ENCODE assay signal across 17 mouse cellular contexts in the genomic region with DNA sequence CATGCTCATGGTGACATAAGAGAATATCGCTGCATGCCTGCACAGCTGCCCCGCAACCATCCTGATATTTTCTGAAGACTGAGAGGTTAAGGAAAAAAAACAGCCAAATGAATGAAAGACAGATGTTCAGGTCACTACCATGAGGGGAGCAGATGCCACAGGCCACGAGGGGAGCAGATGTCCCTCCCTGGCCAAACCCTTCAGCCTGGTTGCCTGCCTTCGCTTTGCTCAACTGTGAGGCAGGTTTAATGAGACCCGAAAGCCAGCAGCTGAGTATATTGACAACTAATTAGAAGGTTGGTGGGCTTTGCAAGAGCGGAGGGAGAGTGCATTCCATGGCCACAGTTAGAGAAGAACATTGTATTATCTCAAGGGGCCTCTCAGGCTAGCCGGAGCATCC.
DNase-seq lines count a peak whose midpoint lies in the region; ATAC-seq lines count a peak whose summit lies in the region.
"Had no signal": no experiment of that assay in that cellular context is flagged by ENCODE, and none has a peak within 500 bp of the region (broad histone marks: within the 10 kb centered on the region; RNA-seq: fewer than 3 reads in every experiment).

No protein-coding gene starts in this region.

- H3K4me3 ChIP-seq in hindbrain, embryonic 10.5 days, result no peak overlapping the region
- H3K4me3 ChIP-seq in hindbrain, embryonic 16.5 days (ENCODE audit: low read length), result no peak overlapping the region
- no peak overlapping the region for H3K4me3 ChIP-seq in embryonic facial prominence, embryonic 14.5 days (ENCODE audit: low read depth, low read length)
- no peak overlapping the region for H3K4me3 ChIP-seq in limb, embryonic 12.5 days (replicated peaks)
- H3K4me3 ChIP-seq: erythroblast, embryonic 14.5 days; liver, embryonic 12.5 days had no signal

- peaks cover 33% of the 10 kb centered on the region for H3K4me1 ChIP-seq in hindbrain, embryonic 10.5 days (replicated peaks)
- peaks cover 7% of the 10 kb centered on the region for H3K4me1 ChIP-seq in hindbrain, embryonic 16.5 days (ENCODE audit: control insufficient read depth, insufficient read depth, low read depth, low read length)
- peaks cover 6% of the 10 kb centered on the region for H3K4me1 ChIP-seq in embryonic facial prominence, embryonic 14.5 days (ENCODE audit: control insufficient read depth, insufficient read depth, low read length)
- peaks cover 26% of the 10 kb centered on the region for H3K4me1 ChIP-seq in limb, embryonic 12.5 days (replicated peaks)

- H3K4me2 ChIP-seq in hindbrain, embryonic 16.5 days (ENCODE audit: low read length), result no peak overlapping the region
- H3K4me2 ChIP-seq in embryonic facial prominence, embryonic 14.5 days (ENCODE audit: low read depth, low read length), result no peak overlapping the region
- no peak overlapping the region for H3K4me2 ChIP-seq in limb, embryonic 12.5 days
- H3K4me2 ChIP-seq: liver, embryonic 12.5 days; lung, embryonic 14.5 days had no signal

- DNase-seq in hindbrain, embryonic 10.5 days (ENCODE audit: low spot score), result peak; percentile 64
- DNase-seq in embryo, embryonic 10 days (ENCODE audit: low spot score), result peak; percentile 80
- peak; percentile 10 for DNase-seq in embryonic facial prominence, embryonic 14.5 days (ENCODE audit: low spot score)
- no peak for DNase-seq in Muller cell, postnatal 12 days (ENCODE audit: inconsistent ontology term)
- no peak for DNase-seq in heart, postnatal 4 days
- no peak for DNase-seq in urinary bladder, postnatal 10 days (ENCODE audit: low spot score)
- DNase-seq: adrenal gland, postnatal 14 days; cerebellum, adult 2 months; gastrocnemius, postnatal 25 days; lung, embryonic 14.5 days; lung, postnatal 4 days; right cerebral cortex, adult 18-20 months had no signal

- H3K9me3 ChIP-seq in hindbrain, embryonic 10.5 days, result no peaks in the 10 kb centered on the region
- H3K9me3 ChIP-seq in hindbrain, embryonic 16.5 days (ENCODE audit: control insufficient read depth, low read length), result no peaks in the 10 kb centered on the region
- H3K9me3 ChIP-seq in embryonic facial prominence, embryonic 14.5 days (ENCODE audit: control insufficient read depth, low read length), result 0 out of 2 replicates have a peak, but pooled peaks cover 5% of the 10 kb centered on the region
- H3K9me3 ChIP-seq in limb, embryonic 12.5 days, result 0 out of 2 replicates have a peak, but pooled peaks cover 4% of the 10 kb centered on the region
- H3K9me3 ChIP-seq: liver, embryonic 12.5 days had no signal

- 55% methylated on average over 7 of the region's 7 CpGs for WGBS in hindbrain, embryonic 10.5 days
- WGBS in hindbrain, embryonic 16.5 days, result 60% methylated on average over 7 of the region's 7 CpGs
- 41% methylated on average over 7 of the region's 7 CpGs for WGBS in embryonic facial prominence, embryonic 14.5 days
- WGBS in limb, embryonic 12.5 days, result 24% methylated on average over 7 of the region's 7 CpGs

- no peak overlapping the region for H3K9ac ChIP-seq in hindbrain, embryonic 16.5 days (ENCODE audit: low read depth, low read length)
- H3K9ac ChIP-seq in embryonic facial prominence, embryonic 14.5 days (ENCODE audit: low read depth, low read length), result no peak overlapping the region
- no peak overlapping the region for H3K9ac ChIP-seq in limb, embryonic 12.5 days (replicated peaks)
- H3K9ac ChIP-seq: liver, embryonic 12.5 days; lung, embryonic 14.5 days had no signal

- H3K27ac ChIP-seq in hindbrain, embryonic 10.5 days, result peak overlapping the region; percentile 26; the same call in 1 of the 2 replicates
- no peak overlapping the region for H3K27ac ChIP-seq in hindbrain, embryonic 16.5 days (ENCODE audit: low read depth, low read length)
- no peak overlapping the region for H3K27ac ChIP-seq in embryonic facial prominence, embryonic 14.5 days (replicated peaks; ENCODE audit: low read depth, low read length)
- H3K27ac ChIP-seq in limb, embryonic 12.5 days, result peak overlapping the region; percentile 53; the same call in 1 of the 2 replicates
- H3K27ac ChIP-seq: liver, embryonic 12.5 days had no signal

- H3K36me3 ChIP-seq in hindbrain, embryonic 10.5 days, result no peaks in the 10 kb centered on the region
- H3K36me3 ChIP-seq in hindbrain, embryonic 16.5 days (ENCODE audit: control insufficient read depth, insufficient read depth, low read length), result no peaks in the 10 kb centered on the region
- no peaks in the 10 kb centered on the region for H3K36me3 ChIP-seq in embryonic facial prominence, embryonic 14.5 days (ENCODE audit: control insufficient read depth, insufficient read depth, low read length)
- no peaks in the 10 kb centered on the region for H3K36me3 ChIP-seq in limb, embryonic 12.5 days
- H3K36me3 ChIP-seq: liver, embryonic 12.5 days had no signal

- ATAC-seq in hindbrain, embryonic 16.5 days, result no peak
- ATAC-seq in embryonic facial prominence, embryonic 14.5 days (ENCODE audit: low read depth), result no peak
- ATAC-seq in limb, embryonic 12.5 days (ENCODE audit: insufficient number of reproducible peaks, insufficient read depth, low FRiP score, low TSS enrichment, low read depth), result no peak
- ATAC-seq: activated CD4-positive, CD25-positive, alpha-beta regulatory T cell, adult 4 months; liver, embryonic 12.5 days had no signal

- H3K27me3 ChIP-seq in hindbrain, embryonic 10.5 days (ENCODE audit: insufficient read depth, poor library complexity, severe bottlenecking), result no peaks in the 10 kb centered on the region
- H3K27me3 ChIP-seq in hindbrain, embryonic 16.5 days (replicated peaks; ENCODE audit: control insufficient read depth, insufficient read depth, low read length), result no peaks in the 10 kb centered on the region
- H3K27me3 ChIP-seq in embryonic facial prominence, embryonic 14.5 days (replicated peaks; ENCODE audit: control insufficient read depth, insufficient read depth, low read length), result no peaks in the 10 kb centered on the region
- H3K27me3 ChIP-seq in limb, embryonic 12.5 days, result no peaks in the 10 kb centered on the region
- H3K27me3 ChIP-seq: liver, embryonic 12.5 days had no signal

Comparison
In these comparisons a context has a peak if more than half of its experiments do, and no peak if none do; other contexts are left out.
1. H3K27ac ChIP-seq: peak in hindbrain, embryonic 10.5 days (single experiment) and limb, embryonic 12.5 days (single experiment); none in hindbrain, embryonic 16.5 days (single experiment) and embryonic facial prominence, embryonic 14.5 days (single experiment).
2. DNase-seq: peak in hindbrain, embryonic 10.5 days (single experiment), embryo, embryonic 10 days (single experiment) and embryonic facial prominence, embryonic 14.5 days (single experiment); none in Muller cell, postnatal 12 days (single experiment), heart, postnatal 4 days (single experiment) and urinary bladder, postnatal 10 days (single experiment).